Mouse (Mus musculus) C2C12 (cell line): ENCODE results near the gene Iqgap3. TPM values are rescaled to one million over a fixed set of nuclear protein-coding genes. Genes with fewer than 3 reads are reported as not detected.

Source experiments
- H3K27me3 ChIP-seq: one replicate; pipeline ENCODE4 v1.6.1; 2011; ENCODE audit not compliant: control insufficient read depth, insufficient read depth, insufficient read length
- H3K36me3 ChIP-seq: one replicate; pipeline ENCODE4 v1.6.1; 2011; ENCODE audit not compliant: control insufficient read depth, insufficient read depth
- H3K4me3 ChIP-seq: one replicate; pipeline ENCODE4 v1.5.1; 2011; ENCODE audit warnings: mild to moderate bottlenecking, control low read depth; ENCODE audit not compliant: poor library complexity, insufficient read depth, severe bottlenecking
- H3K79me2 ChIP-seq: one replicate; pipeline ENCODE4 v1.6.1; 2011; ENCODE audit not compliant: control insufficient read depth, insufficient read depth
- H3K79me3 ChIP-seq: one replicate; pipeline ENCODE4 v1.6.1; 2011; ENCODE audit warnings: low read depth, control low read depth
- H3ac ChIP-seq: one replicate; pipeline ENCODE3; 2011; ENCODE audit warnings: low read depth; ENCODE audit not compliant: control insufficient read depth, insufficient read length
- CEBPB ChIP-seq: IDR thresholded peaks from one replicate; pipeline ENCODE4 v1.6.1; 2011; ENCODE audit warnings: low read depth, mild to moderate bottlenecking, control low read depth, moderate library complexity
- CTCF ChIP-seq: IDR thresholded peaks from one replicate; pipeline ENCODE4 v1.5.1; 2011; ENCODE audit not compliant: control insufficient read depth, insufficient read depth, insufficient read length
- FOSL1 ChIP-seq: IDR thresholded peaks from one replicate; pipeline ENCODE4 v1.8.0; 2011; ENCODE audit warnings: mild to moderate bottlenecking, low read length; ENCODE audit not compliant: poor library complexity, insufficient read depth, severe bottlenecking
- MAX ChIP-seq: IDR thresholded peaks from one replicate; pipeline ENCODE4 v1.6.1; 2011; ENCODE audit warnings: mild to moderate bottlenecking, control low read depth
- MYOD1 ChIP-seq: IDR thresholded peaks from one replicate; pipeline ENCODE4 v1.6.1; 2011; ENCODE audit warnings: low read depth; ENCODE audit not compliant: control insufficient read depth, insufficient read length
- MYOG ChIP-seq: IDR thresholded peaks from one replicate; pipeline ENCODE4 v1.6.1; 2011; ENCODE audit not compliant: control insufficient read depth, insufficient read length; ENCODE audit errors: extremely low read depth
- USF1 ChIP-seq: IDR thresholded peaks from one replicate; pipeline ENCODE4 v1.6.1; 2011; ENCODE audit warnings: low read depth, mild to moderate bottlenecking, control low read depth, moderate library complexity
- polyA plus RNA-seq: library from polyadenylated mRNA; unstranded; fragments of >200 nt; fragmentation: generic; extraction: Trizol; gene quantifications from one replicate; pipeline ENCODE4 v1.2.1, GENCODE M21; 2012; ENCODE audit warnings: missing spikeins

The Iqgap3 gene
- polyA plus RNA-seq, 1 experiment: 23.9 TPM

- Histone ChIP-seq H3K79me2 (no peaks in the 10 kb centered on the region), H3K79me3 (no peaks in the 10 kb centered on the region)
Observed at GRCm38 (mm10) chr3:88128056-88128455, 46.3 kb downstream of the Iqgap3 start.

GRCm38 (mm10) chr3:88129006-88129405 lies 47.2 kb downstream of the Iqgap3 start:
- TF ChIP-seq CEBPB (no peak), MYOD1 (no peak), MYOG (no peak), CTCF (no peak), MAX (no peak), USF1 (no peak), FOSL1 (no peak)
- Histone ChIP-seq H3ac (no peak overlapping the region), H3K4me3 (no peak overlapping the region), H3K36me3 (no peaks in the 10 kb centered on the region), H3K79me2 (no peaks in the 10 kb centered on the region), H3K27me3 (no peaks in the 10 kb centered on the region), H3K79me3 (no peaks in the 10 kb centered on the region)

More at GRCm38 (mm10) chr3:88128056-88128455, 46.3 kb downstream of the Iqgap3 start:
- no peak overlapping the region for H3K4me3 ChIP-seq
- no peaks in the 10 kb centered on the region for H3K36me3 ChIP-seq
- no peaks in the 10 kb centered on the region for H3K27me3 ChIP-seq
- TF ChIP-seq MYOG (no peak), MYOD1 (no peak), CEBPB (no peak), MAX (no peak), USF1 (no peak), CTCF (no peak), FOSL1 (no peak)
- H3ac ChIP-seq: no peak overlapping the region

GRCm38 (mm10) chr3:88131071-88131470 lies 49.3 kb downstream of the Iqgap3 start:
- TF ChIP-seq CEBPB (no peak), FOSL1 (no peak), MAX (no peak), CTCF (no peak), USF1 (no peak), MYOG (no peak), MYOD1 (no peak)
- Histone ChIP-seq H3K36me3 (no peaks in the 10 kb centered on the region), H3K79me2 (no peaks in the 10 kb centered on the region), H3K4me3 (no peak overlapping the region), H3K27me3 (no peaks in the 10 kb centered on the region), H3K79me3 (no peaks in the 10 kb centered on the region), H3ac (no peak overlapping the region)

- H3ac ChIP-seq: no peak overlapping the region
- no peaks in the 10 kb centered on the region for H3K79me3 ChIP-seq
- no peaks in the 10 kb centered on the region for H3K79me2 ChIP-seq
- TF ChIP-seq CTCF (no peak), MYOD1 (no peak), MYOG (no peak), USF1 (no peak), CEBPB (no peak), MAX (no peak), FOSL1 (no peak)
- no peaks in the 10 kb centered on the region for H3K36me3 ChIP-seq
- no peak overlapping the region for H3K4me3 ChIP-seq
- no peaks in the 10 kb centered on the region for H3K27me3 ChIP-seq
Observed at GRCm38 (mm10) chr3:88132492-88132891, 50.7 kb downstream of the Iqgap3 start.

GRCm38 (mm10) chr3:88133187-88133771 lies 51.5 kb downstream of the Iqgap3 start:
- no peaks in the 10 kb centered on the region for H3K27me3 ChIP-seq
- H3ac ChIP-seq: no peak overlapping the region
- H3K4me3 ChIP-seq: no peak overlapping the region
- H3K79me2 ChIP-seq: no peaks in the 10 kb centered on the region
- H3K79me3 ChIP-seq: no peaks in the 10 kb centered on the region
- no peaks in the 10 kb centered on the region for H3K36me3 ChIP-seq
- TF ChIP-seq FOSL1 (no peak), USF1 (no peak), CEBPB (no peak), MYOD1 (no peak), MYOG (no peak)

- Histone ChIP-seq H3K79me3 (no peaks in the 10 kb centered on the region), H3K27me3 (no peaks in the 10 kb centered on the region), H3K36me3 (no peaks in the 10 kb centered on the region), H3K79me2 (no peaks in the 10 kb centered on the region), H3K4me3 (no peak overlapping the region), H3ac (no peak overlapping the region)
- TF ChIP-seq MYOD1 (no peak), CEBPB (no peak), FOSL1 (no peak), CTCF (no peak), USF1 (no peak), MAX (no peak)
Observed at GRCm38 (mm10) chr3:88136346-88136745, 54.6 kb downstream of the Iqgap3 start.
